Mouse (Mus musculus) ovary, postnatal 36 days (tissue): Measurements from ENCODE around the gene Ankrd23.
A peak's percentile ranks its signal among the peaks of the same experiment; 100 is the strongest.
"Not testable (repeated sequence)": the region's sequence is repeated elsewhere in the genome, so short reads cannot be mapped to it uniquely, and the experiment has no call there.

Source experiments
- DNase-seq: peaks from one replicate; pipeline ENCODE4 v3.0.0; 2022; ENCODE audit warnings: low spot score, mixed read lengths

The Ankrd23 gene

DNA sequence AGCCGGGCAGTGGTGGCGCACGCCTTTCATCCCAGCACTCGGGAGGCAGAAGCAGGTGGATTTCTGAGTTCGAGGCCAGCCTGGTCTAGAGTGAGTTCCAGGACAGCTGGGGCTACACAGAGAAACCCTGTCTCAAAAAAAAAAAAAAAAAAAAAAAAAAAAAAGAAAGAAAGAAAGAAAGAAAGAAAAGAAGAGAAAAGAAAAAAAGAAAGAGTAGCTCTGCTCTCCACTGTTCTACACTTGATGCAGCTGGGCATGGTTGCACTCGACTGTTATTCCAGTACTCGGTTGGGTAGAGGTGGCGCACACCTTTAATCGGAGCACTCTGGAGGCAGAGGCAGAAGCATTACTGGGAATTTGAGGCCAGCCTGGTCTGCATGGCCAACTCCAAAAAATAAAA lies at the start of gene Ankrd23:
Ankrd23 (minus strand) TSS at position 101 of the 400 bp plus-strand sequence.
- not testable (repeated sequence) for DNase-seq

DNA sequence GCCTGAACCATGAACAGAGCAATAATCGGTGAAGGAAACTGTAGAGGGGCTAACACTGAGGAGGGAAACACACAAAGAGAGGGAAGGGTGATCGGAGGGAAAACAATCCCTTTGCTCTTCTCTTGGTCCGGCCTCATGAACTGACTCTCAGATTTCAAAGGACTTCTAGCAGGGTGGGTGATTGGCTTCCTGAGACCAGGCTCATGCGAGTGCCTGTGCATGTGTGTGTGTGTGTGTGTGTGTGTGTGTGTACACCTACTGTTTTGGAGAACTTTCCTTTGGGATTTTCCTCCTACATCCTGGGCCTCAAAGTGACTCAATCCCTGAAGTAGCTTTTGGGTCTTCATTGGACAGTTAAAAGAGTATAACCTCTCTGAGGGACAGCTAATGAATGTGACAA lies 49.6 kb upstream of the Ankrd23 start:
- DNase-seq, result no peak

- DNase-seq, result no peak
These were observed 46.9 kb upstream of the Ankrd23 start for GRCm38 (mm10) chr1:36583408-36584116.

DNA sequence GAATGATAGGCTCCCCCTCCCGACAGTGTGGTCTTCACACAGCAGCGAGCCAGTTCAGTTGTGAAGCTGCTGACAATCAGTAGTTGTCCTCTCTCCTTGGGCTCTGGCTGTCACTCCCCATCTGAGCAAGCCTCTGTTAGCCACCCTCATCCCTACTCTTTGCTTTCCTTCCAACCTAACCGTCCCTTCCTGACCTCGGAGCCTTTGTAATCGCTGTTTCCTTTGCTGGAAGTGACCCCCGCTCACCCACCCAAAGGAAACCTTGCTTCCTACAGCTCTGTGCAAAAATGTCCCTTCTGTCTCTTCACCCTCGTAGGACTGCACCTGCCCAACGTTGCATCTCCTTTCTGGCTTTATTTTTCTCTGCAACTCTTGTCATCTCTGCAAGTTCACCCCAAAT lies 45.5 kb upstream of the Ankrd23 start:
- no peak for DNase-seq

GRCm38 (mm10) chr1:36581260-36581659 lies 44.6 kb upstream of the Ankrd23 start:
- no peak for DNase-seq

GRCm38 (mm10) chr1:36580384-36581207 lies 43.9 kb upstream of the Ankrd23 start:
- DNase-seq, result peak; percentile 78

- DNase-seq, result no peak
These were observed 43.3 kb upstream of the Ankrd23 start for GRCm38 (mm10) chr1:36579974-36580383.

DNA sequence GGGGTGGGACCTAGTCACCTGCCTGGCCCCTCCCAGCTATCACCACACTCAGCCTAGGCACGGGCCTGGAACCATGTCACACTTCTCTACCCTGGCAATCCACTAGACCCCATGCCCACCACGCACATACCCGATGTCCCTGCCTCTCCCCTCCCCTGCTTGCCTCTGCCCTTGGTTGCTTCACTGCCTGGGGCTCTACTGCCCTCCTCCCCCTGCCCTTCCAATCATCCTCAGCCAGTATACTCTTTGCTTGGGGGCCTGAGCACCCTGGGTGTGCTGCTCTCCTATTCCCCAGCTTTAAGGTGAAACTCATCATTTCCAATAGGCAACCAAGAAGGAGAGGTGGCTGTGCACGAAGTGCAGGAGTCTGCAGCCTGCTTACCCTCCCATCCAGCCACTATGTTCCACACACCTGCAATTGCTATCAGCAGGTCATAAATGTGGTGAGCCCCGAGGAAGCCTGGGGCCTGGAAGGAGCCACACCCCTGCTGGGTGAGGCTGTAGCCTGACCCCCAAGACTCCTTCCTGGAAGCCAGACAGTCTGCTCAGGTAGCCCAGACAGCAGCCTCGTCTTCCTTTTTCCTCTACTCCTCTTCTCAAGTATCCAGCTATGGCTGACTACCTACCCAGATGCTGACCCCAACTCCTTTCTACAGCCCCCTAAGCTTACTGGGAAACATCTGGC lies 40.5 kb upstream of the Ankrd23 start:
- no peak for DNase-seq

- DNase-seq, result no peak
These were observed 38.7 kb upstream of the Ankrd23 start for GRCm38 (mm10) chr1:36575347-36575746.

DNA sequence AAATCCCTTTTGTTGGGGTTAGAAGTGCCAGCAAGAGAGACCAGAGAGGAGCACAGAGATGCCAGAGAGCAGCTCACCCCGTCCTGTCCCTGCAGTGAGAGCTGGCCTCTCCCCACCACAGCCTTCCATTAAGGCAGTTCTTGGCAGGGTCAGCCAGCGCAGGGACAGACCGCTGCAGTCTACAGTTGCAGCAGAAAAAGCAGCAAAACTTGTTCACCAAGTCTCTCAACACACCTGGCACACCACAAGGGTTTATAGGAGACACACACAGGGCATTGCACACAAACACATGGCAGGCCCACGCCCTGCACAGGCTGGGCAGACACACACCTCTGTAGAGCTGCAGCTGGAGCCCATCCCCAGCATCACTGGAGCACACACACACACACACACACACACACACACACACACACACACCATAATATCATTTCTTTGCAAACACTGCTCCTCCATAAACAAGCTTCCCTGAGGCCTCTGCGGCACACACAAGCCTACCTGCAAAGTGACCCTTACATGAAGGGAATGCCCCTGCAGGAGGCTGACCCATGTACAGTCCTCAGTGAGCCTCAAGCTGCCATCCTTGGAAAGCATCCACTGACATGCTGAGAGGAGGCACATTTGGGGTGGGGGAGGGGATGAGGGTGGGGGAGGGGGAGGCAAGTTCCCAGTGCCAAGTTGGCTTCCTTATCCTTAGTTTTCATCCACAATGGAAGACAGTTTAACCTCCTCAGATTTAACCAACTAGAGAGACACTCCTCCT lies 37.7 kb upstream of the Ankrd23 start:
- DNase-seq, result no peak

GRCm38 (mm10) chr1:36573524-36573923 lies 36.8 kb upstream of the Ankrd23 start:
- no peak for DNase-seq

DNA sequence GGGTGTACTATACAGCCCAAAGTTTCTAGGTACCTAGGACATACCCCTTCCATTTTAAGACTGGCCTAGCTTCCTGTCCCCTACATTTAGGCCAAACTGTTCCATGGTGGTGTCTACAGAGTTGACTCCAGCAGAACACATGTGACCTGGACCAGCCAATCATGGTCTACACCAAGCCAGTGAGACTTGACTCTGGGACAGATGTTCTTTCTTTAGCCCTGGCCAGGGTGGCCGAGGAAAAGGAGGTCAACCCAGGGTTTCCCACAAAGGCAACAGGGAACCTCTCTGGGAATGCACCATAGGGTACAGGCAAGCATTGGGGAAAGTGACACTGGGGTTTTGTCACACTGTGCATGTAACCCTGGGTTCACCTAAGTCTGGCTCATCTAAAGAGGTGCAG lies 36.0 kb upstream of the Ankrd23 start:
- DNase-seq, result no peak

GRCm38 (mm10) chr1:36572140-36572700 lies 35.5 kb upstream of the Ankrd23 start:
- DNase-seq, result no peak

DNA sequence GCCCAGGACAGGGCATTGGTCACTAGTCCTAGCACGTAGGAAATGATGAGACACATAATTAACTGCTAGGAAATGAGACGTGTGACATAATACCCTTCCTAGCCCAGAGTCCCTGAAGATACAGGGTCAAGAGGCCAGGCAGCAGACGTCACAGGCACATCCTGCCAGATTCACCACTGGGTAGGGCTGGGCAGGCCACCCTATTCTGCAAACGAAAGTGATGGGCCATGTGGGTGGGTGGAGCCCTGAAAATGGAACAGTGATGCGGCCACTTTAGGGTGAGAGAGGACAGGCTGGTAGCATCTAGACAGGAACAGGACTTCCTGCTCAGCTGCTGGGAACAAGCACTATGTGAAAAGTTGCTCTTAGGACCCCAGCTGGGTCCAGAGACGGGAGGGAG lies 34.9 kb upstream of the Ankrd23 start:
- no peak for DNase-seq

GRCm38 (mm10) chr1:36570320-36570719 lies 33.6 kb upstream of the Ankrd23 start:
- no peak for DNase-seq

- DNase-seq, result no peak
These were observed 33.1 kb upstream of the Ankrd23 start for GRCm38 (mm10) chr1:36569694-36570276.

- DNase-seq, result no peak
These were observed 32.1 kb upstream of the Ankrd23 start for GRCm38 (mm10) chr1:36568776-36569175.

DNA sequence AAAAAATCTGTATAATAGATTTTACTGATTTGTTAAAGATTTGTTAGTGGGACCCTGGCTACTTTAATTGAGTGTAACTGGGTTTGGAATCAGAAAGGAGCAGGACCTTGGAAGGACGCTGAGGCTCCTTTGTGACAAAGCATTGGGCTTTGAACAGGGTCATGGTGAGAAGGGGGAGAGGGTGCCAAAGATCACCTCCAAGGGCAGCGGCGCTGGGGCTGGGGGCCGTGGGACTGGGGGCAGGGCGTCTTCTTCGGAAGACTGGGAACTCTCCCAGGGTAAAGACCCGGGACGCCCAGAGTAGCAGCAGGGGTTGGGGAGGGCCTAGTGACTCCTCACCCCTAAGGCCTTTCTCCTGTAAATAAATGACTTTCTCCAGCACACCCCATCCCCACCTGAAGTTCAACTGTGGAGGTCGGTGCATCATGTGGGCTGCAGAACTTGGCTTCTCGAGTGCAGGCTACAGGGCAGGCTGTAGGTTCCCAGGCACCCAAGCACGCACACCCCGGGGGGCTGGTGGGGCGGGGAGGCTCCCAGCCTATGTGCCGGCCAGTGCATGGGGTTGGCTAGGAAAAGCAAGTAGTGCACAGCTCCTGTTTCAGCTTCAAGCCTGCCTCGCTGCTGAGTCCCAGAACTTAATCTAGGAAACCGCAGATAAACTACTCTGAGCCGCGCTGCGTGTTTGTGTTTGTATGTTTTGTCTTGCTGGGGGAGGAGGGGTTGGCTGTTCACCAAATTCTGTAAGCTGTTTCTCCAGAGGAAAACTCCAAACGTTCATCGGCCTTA lies 31.3 kb upstream of the Ankrd23 start:
- DNase-seq, result no peak

- no peak for DNase-seq
These were observed 29.7 kb upstream of the Ankrd23 start for GRCm38 (mm10) chr1:36566425-36566824.

GRCm38 (mm10) chr1:36564101-36564500 lies 27.4 kb upstream of the Ankrd23 start:
- no peak for DNase-seq

GRCm38 (mm10) chr1:36563632-36564031 lies 26.9 kb upstream of the Ankrd23 start:
- no peak for DNase-seq
